Mouse (Mus musculus) thymus, adult 2 months (tissue): Measurements from ENCODE around the gene Gm8994.

ENCODE experiments used
- CTCF ChIP-seq: fragments of 200-500 bp; IDR thresholded peaks from 2 replicates; pipeline ENCODE4 v1.5.1; 2012; ENCODE audit warnings: mild to moderate bottlenecking, control low read depth, low read length, moderate library complexity, borderline replicate concordance; ENCODE audit not compliant: control insufficient read depth, poor library complexity, insufficient read depth; ENCODE audit errors: extremely low read depth
- POLR2A ChIP-seq: fragments of 200-500 bp; IDR thresholded peaks from 2 replicates; pipeline ENCODE4 v1.6.1; 2012; ENCODE audit warnings: mild to moderate bottlenecking, low read length, control low read depth, moderate library complexity; ENCODE audit not compliant: control insufficient read depth, poor library complexity, insufficient read depth; ENCODE audit errors: extremely low read depth

GRCm38 (mm10) chr6:136358471-136358870 is 31.1 kb downstream of the Gm8994 start:
- no peak for TF ChIP-seq POLR2A
- TF ChIP-seq CTCF, result no peak
